Mouse (Mus musculus): Measurements from ENCODE around the gene Colec11. TPM values are rescaled to one million over a fixed set of nuclear protein-coding genes. Genes with fewer than 3 reads are reported as not detected.

Gene Colec11
- polyA plus RNA-seq (2015; fragmentation: Nextera tagmentation; extraction: Ambion mirVana) = 0.76 and 0.91 TPM in 2 replicates

DNA sequence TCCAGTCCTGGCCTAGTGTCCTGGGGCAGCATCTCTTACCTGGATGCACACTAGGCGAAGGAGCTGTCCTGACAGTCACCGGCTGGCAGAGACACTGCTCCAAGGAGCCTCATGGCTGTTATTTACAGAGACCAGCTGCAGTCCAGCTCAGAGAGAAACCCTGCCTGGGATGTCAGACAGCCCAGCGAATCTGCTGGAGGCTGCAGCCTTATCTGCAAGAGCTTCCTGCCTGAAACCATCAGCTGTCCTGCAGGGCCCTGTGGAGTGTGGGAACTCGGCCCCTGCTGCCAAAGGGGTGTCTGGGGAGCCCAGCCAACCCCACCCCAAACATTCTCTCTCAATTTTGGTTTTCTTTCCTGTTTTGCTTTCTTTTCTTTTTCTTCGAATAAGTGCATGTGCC, at the start of gene Colec11:
Gene Colec11, minus strand, starts transcription at position 183 of the 400 bp plus-strand sequence.

DNA sequence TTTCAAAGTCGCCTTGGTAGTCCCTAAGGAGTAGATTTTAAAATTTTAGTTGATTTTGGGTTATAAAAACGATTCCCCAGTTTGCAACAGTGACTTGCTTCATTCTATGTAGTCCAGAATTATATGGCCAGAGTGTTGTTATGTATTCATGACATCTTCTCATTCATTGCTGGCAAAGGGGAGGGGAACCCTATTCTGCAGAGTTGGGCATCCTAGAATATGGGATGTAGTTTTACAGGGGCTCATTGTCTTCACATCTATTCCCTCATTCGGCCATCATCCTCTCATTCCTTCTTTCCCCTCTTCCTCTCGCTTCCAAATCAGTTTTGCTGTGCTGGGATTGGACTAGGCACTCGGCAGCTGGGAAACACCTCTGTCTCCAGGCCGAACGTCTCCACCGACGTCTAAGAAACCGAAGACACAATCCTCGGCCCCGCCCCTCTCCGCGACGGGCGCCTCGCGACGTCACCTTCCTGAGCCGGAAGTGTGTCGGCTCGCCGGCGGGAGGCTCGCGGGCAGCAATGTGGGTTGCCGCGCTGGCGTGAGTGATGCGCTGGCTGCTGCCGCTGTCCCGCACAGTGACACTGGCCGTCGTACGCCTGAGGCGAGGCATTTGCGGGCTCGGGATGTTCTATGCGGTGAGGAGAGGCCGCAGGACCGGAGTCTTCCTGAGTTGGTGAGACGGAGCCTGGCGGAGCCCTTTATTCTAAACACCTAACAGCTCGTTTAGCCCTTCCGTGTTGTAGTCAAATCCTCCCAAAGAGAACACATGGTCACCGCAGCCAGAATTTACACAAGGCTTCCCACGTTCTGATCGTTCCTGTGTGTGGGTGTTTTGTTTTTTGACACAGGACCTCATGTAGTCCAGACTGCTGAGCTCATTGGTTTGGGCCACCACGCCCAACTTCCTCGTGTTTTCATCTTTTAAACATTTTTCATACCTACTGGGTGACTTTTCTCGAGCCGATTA, 26.2 kb upstream of the Colec11 start, which contains the start of gene Rnaseh1:
Gene Rnaseh1, plus strand, starts transcription at position 462 of the 970 bp plus-strand sequence.

DNA sequence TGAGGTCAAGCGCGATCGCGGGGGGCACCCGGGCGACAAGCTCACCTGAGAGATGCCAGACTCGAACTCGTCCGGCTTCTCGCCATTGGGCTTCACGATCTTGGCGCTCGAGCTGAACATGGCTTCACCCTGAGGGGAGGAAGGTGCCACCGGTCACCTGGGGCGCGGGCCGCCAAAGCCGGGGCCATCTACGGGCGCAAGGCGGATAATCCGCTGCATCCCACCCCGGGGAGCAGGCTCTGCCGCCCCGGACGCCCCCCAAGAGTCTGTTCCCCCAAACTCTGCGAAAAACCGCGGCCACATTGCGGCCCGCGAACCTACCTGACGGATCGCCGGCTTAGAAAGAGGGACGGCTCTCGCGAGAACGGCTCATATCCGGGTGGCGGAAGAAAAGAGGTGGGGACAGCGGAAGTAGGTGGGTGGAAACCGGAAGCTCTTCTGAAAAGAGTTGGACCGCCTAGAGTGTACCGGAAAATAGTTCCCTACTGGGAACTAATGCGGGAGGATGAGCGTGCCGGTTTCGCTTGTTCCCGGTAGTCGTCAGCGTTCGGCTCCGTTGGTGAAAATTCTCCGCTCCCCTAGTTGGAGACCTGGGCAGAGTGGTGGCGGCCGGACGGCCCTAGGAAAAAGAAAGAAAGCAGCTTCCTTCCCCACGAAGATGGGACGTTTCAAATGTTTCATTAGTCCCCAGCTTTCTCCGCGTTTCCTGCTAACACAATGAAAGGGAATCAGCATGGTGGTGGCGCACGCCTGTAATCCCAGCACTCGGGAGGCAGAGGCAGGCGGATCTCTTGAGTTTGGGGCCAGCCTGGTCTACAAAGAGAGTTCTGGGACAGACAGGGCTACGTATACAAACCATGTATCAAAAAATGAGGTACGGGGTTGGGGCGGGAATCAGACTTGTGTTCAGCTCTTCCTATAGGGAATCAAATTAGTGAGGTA, 12.6 kb upstream of the Colec11 start, which contains the start of gene Rps7:
Gene Rps7, minus strand, starts transcription at position 419 of the 942 bp plus-strand sequence.

DNA sequence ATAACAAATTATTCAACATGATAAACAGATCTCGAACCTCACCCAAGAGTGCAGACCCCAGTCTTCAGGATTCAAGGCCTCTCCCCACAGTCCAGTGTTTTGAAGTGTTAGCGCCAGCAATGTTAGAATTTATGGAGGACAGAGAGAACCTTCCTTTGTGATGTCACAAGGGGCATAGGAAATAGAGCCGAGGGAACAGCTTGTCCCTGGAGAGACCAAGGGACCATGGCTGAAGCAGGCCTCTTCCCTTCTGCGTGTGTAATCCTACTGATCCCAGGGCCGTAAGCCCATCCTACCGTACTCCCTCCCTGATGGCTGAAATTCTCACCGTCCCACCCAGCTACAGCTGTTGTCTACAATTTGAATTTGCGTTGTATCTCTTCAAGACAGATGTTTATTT, 40.8 kb downstream of the Colec11 start, which contains the start of gene Allc:
Gene Allc, minus strand, starts transcription at position 101 of the 400 bp plus-strand sequence.

DNA sequence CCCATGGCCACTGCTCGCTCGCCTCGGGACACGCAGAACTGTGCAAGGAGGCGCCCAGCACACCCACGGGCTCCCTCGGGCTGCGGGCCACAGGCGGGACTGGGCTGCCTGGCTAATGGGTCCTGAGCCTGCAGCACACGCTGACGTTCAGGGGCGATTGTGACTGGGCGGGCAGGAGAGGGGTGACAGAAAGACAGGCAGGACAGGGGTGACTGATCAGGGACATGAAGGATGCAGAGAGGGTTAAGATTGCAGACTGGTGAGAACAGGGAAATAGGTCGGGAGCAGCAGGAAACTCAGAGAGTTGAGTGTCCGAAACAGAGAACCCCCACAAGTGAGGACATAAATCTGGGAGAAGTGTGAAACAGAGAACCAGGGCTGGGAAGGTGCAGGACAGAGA, 70.9 kb downstream of the Colec11 start, which contains the start of gene Dcdc2c:
Gene Dcdc2c, minus strand, starts transcription at position 101 of the 400 bp plus-strand sequence.

Other genes starting within 250 kb of the Colec11 start
- gene Dcdc2c, start 71.0 kb downstream of the Colec11 start, polyA plus RNA-seq (2015; fragmentation: Nextera tagmentation; extraction: Ambion mirVana) = 0.36 and 0.46 TPM in 2 replicates
- gene Allc, start 40.9 kb downstream of the Colec11 start, polyA plus RNA-seq (2015; fragmentation: Nextera tagmentation; extraction: Ambion mirVana) = not detected in 2 replicates
- gene Rps7, start 12.6 kb upstream of the Colec11 start, polyA plus RNA-seq (2015; fragmentation: Nextera tagmentation; extraction: Ambion mirVana) = 490 and 495 TPM in 2 replicates
- 9.9 and 12.8 TPM in 2 replicates for gene Rnaseh1, start 26.2 kb upstream of the Colec11 start, polyA plus RNA-seq (2015; fragmentation: Nextera tagmentation; extraction: Ambion mirVana)
- gene Adi1, start 51.9 kb upstream of the Colec11 start, polyA plus RNA-seq (2015; fragmentation: Nextera tagmentation; extraction: Ambion mirVana) = 29.5 and 39.6 TPM in 2 replicates
- 15.1 and 15.7 TPM in 2 replicates for gene Trappc12, start 127.1 kb upstream of the Colec11 start, polyA plus RNA-seq (2015; fragmentation: Nextera tagmentation; extraction: Ambion mirVana)
- gene Eipr1, start 128.4 kb upstream of the Colec11 start, polyA plus RNA-seq (2015; fragmentation: Nextera tagmentation; extraction: Ambion mirVana) = 8.4 and 10.3 TPM in 2 replicates